Mouse (Mus musculus) ES-E14 (cell line): ENCODE data around the gene Prss8. TPM values are rescaled to one million over a fixed set of nuclear protein-coding genes. Genes with fewer than 3 reads are reported as not detected.

Source experiments
- DNase-seq: peaks from one replicate; pipeline ENCODE4 v3.0.0-alpha.2; 2013; ENCODE audit warnings: low read depth, low spot score
- H3K27ac ChIP-seq: 2 replicates; pipeline ENCODE4 v1.5.1; 2012; ENCODE audit warnings: low read depth, mild to moderate bottlenecking, low read length, moderate library complexity, mixed read lengths; ENCODE audit not compliant: poor library complexity, insufficient read depth, severe bottlenecking
- H3K36me3 ChIP-seq: 2 replicates; pipeline ENCODE4 v1.6.1; 2012; ENCODE audit warnings: mild to moderate bottlenecking, low read length, moderate library complexity, mixed read lengths; ENCODE audit not compliant: control insufficient read depth, poor library complexity, insufficient read depth, severe bottlenecking
- H3K4me1 ChIP-seq, 2 experiments: fragments of 150-350 bp in 1 of 2; sonication (generic) in 1 of 2; 2 replicates each; pipeline ENCODE4 v1.6.1; 2012; ENCODE audit warnings: low read length in 2 of 2, mild to moderate bottlenecking in 1 of 2, mixed read lengths in 1 of 2; ENCODE audit not compliant: control insufficient read depth in 2 of 2, insufficient read depth in 2 of 2, poor library complexity in 1 of 2
- H3K4me3 ChIP-seq, 2 experiments: fragments of 150-350 bp in 1 of 2; sonication (generic) in 1 of 2; 2 replicates each; pipeline ENCODE4 v1.5.1; 2012; ENCODE audit warnings: low read length in 2 of 2, low read depth in 1 of 2, mild to moderate bottlenecking in 1 of 2, mixed read lengths in 1 of 2; ENCODE audit not compliant: insufficient read depth in 1 of 2, poor library complexity in 1 of 2, severe bottlenecking in 1 of 2
- H3K9ac ChIP-seq: 2 replicates; pipeline ENCODE4 v1.6.1; 2012; ENCODE audit warnings: low read depth, mild to moderate bottlenecking, low read length, mixed read lengths; ENCODE audit not compliant: poor library complexity, insufficient read depth, severe bottlenecking
- H3K9me3 ChIP-seq: fragments of 150-350 bp; sonication (generic); 2 replicates; pipeline ENCODE4 v1.6.1; 2012; ENCODE audit warnings: low read depth, mild to moderate bottlenecking, low read length; ENCODE audit not compliant: control insufficient read depth, insufficient read depth
- CHD2 ChIP-seq: IDR thresholded peaks from 2 replicates; pipeline ENCODE4 v1.6.1; 2014; ENCODE audit warnings: mild to moderate bottlenecking, low read depth, low read length, inconsistent platforms
- HCFC1 ChIP-seq: IDR thresholded peaks from 2 replicates; pipeline ENCODE4 v1.6.1; 2012; ENCODE audit warnings: low read length, inconsistent platforms, borderline replicate concordance; ENCODE audit not compliant: insufficient read depth
- MAFK ChIP-seq: IDR thresholded peaks from 2 replicates; pipeline ENCODE4 v1.6.1; 2014; ENCODE audit warnings: mild to moderate bottlenecking, low read depth, low read length, inconsistent platforms; ENCODE audit not compliant: insufficient read depth
- ZC3H11A ChIP-seq: IDR thresholded peaks from 2 replicates; pipeline ENCODE4 v1.6.1; 2012; ENCODE audit warnings: low read depth, mild to moderate bottlenecking, inconsistent platforms, low read length, borderline replicate concordance
- ZNF384 ChIP-seq: IDR thresholded peaks from 2 replicates; pipeline ENCODE4 v1.6.1; 2012; ENCODE audit warnings: low read depth, low read length, inconsistent platforms
- in situ Hi-C, 2 experiments: fragments of 600-800 bp; cut with MboI; formaldehyde crosslinking; loops; one replicate each; pipeline ENCODE4 v1.15.1; 2025; ENCODE audit warnings: low sequenced_read_pairs in 2 of 2, inconsistent platforms in 1 of 2; ENCODE audit not compliant: unreplicated experiment in 2 of 2
- total RNA-seq: library from RNA; depleted of rRNA; stranded (reverse); fragments of 300-350 nt; gene quantifications from 2 replicates; pipeline ENCODE4 v1.2.3, GENCODE M21; 2012; rRNA removed

Gene Prss8
- 11.3 and 16.5 TPM in 2 replicates for total RNA-seq

DNA sequence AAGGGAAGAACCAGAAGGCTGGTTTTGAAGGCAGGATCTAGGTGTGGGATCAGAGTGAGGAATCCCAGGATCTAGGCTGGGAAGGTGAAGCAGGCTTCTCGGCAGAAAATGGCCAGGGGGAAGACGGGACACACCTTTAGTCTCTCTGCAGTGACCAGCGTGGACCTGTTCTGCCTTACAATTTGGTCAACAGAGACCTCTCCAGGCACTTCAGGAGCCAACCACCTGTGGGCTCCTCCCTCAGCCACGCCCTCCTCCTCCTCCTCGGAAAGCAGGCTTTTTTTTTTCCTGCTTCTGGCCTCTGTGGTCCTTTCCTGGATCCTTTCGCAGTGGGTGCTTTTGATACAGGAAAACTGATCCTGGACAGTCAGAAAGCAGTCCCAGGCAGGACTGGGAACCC is at the start of gene Prss8:
TSS of gene Prss8 (minus strand) at position 182 of the 400 bp plus-strand sequence.
- Histone ChIP-seq H3K9ac (peak within 1 kb of the TSS; percentile 68), H3K4me1 (peaks cover 15 to 52% of the 10 kb centered on the region in 2 experiments; a peak in 3 of 4 replicates)
- in situ Hi-C loops: no loop called here

GRCm38 (mm10) chr7:127978856-127979255 is 49.0 kb upstream of the Prss8 start:
- no peaks in the 10 kb centered on the region for H3K9me3 ChIP-seq
- no peak overlapping the region for H3K27ac ChIP-seq
- H3K9ac ChIP-seq: no peak overlapping the region
- no peaks in the 10 kb centered on the region for H3K4me1 ChIP-seq
- DNase-seq: no peak
- no peak overlapping the region for H3K4me3 ChIP-seq
- in situ Hi-C loops: no loop called here
- H3K36me3 ChIP-seq: peaks cover 61% of the 10 kb centered on the region
- no peak for TF ChIP-seq ZC3H11A
- TF ChIP-seq ZNF384: no peak
- no peak for TF ChIP-seq CHD2
- no peak for TF ChIP-seq HCFC1
- TF ChIP-seq MAFK: no peak

More for the DNA sequence above, at the start of gene Prss8:
- TF ChIP-seq ZNF384: peak; percentile 55; the same call in 1 of the 2 replicates
- TF ChIP-seq MAFK: no peak
- no peaks in the 10 kb centered on the region for H3K9me3 ChIP-seq
- DNase-seq: no peak
- peaks cover 25% of the 10 kb centered on the region; the same call in 1 of the 2 replicates for H3K36me3 ChIP-seq
- peak within 1 kb of the TSS; percentile 60 for H3K4me3 ChIP-seq
- H3K27ac ChIP-seq: peak within 1 kb of the TSS; percentile 14; the same call in 1 of the 2 replicates

- Histone ChIP-seq H3K9me3 (no peaks in the 10 kb centered on the region), H3K36me3 (peaks cover 60% of the 10 kb centered on the region), H3K27ac (no peak overlapping the region), H3K4me1 (peaks cover 0 to 5% of the 10 kb centered on the region in 2 experiments; a peak in 2 of 4 replicates), H3K4me3 (no peak overlapping the region), H3K9ac (no peak overlapping the region)
- in situ Hi-C loops: no loop called here
- no peak for TF ChIP-seq CHD2
- TF ChIP-seq ZC3H11A: no peak
- TF ChIP-seq HCFC1: no peak
- TF ChIP-seq ZNF384: no peak
- TF ChIP-seq MAFK: no peak
- DNase-seq: no peak
Measured at GRCm38 (mm10) chr7:127974413-127974930, 44.6 kb upstream of the Prss8 start.

DNA sequence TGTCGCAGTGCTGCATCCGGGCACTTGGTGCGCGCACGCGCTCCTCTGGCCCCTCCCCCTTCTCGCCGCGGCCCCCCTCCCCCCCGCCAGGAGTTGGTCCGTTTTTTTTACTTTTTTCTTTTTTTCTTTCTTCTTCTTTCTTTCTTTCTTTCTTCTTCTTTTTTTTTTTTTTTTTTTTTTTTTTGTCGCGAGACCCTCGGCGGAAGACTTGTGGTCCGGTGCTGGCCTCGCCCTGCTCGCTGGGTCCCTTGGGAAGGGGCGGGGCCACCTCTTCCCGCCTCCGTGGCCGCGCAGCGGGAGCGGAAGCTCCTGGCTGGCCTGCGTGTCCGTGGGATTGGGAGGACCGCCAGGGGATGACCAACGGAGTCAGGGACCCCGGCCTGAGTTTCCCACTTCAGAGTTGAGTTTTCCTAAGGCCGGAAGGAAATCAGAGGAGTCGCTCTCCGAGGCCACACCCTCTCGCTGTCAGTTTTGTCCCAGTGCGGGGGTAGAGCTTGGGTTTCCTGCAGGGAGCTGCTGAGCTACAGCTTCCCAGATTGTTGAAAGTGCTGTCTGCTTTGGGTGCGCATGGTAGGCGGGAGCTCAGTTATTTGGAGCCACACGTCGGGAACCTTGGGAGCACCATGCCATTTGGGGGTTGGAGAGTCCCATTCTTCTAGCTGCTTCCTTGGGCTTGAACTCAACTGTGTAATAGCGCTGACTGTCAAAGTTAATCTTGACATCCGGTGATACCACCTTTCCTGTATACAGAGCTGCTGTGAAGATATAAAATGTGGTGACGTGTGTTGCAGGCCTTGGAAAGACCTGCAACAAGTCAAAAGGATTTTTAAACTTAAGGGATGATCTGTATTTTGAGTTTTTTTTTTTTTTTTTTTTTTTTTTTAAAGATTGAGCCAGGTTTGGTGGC is 38.3 kb upstream of the Prss8 start:
- H3K4me3 ChIP-seq: peak overlapping the region; percentile 83 to 94
- DNase-seq: peak; percentile 57
- H3K9me3 ChIP-seq: no peaks in the 10 kb centered on the region
- in situ Hi-C loops: no loop called here
- peaks cover 3 to 7% of the 10 kb centered on the region in 2 experiments; a peak in 2 of 4 replicates for H3K4me1 ChIP-seq
- H3K36me3 ChIP-seq: peaks cover 31% of the 10 kb centered on the region
- H3K27ac ChIP-seq: peak overlapping the region; percentile 99
- peak; percentile 95 for TF ChIP-seq CHD2
- TF ChIP-seq HCFC1: no peak; the same call in 1 of the 2 replicates
- no peak for TF ChIP-seq MAFK
- TF ChIP-seq ZC3H11A: no peak
- peak; percentile 97 for TF ChIP-seq ZNF384
- H3K9ac ChIP-seq: peak overlapping the region; percentile 99
